Mouse (Mus musculus) liver, adult 2 months (tissue): ENCODE data around the gene Pdcd4.

Experiments used
- CTCF ChIP-seq: fragments of 200-500 bp; IDR thresholded peaks from 2 replicates; pipeline ENCODE4 v1.5.1; 2011; ENCODE audit warnings: low read depth, low read length, control low read depth
- POLR2A ChIP-seq: fragments of 200-500 bp; IDR thresholded peaks from 2 replicates; pipeline ENCODE4 v1.6.1; 2011; ENCODE audit warnings: low read length, control low read depth; ENCODE audit not compliant: insufficient read depth; ENCODE audit errors: extremely low read depth

- TF ChIP-seq CTCF (no peak), POLR2A (no peak)
Measured at GRCm38 (mm10) chr19:53962511-53962910, 70.5 kb downstream of the Pdcd4 start.
